Mouse (Mus musculus): ENCODE results near the gene Ptprf.

DNA sequence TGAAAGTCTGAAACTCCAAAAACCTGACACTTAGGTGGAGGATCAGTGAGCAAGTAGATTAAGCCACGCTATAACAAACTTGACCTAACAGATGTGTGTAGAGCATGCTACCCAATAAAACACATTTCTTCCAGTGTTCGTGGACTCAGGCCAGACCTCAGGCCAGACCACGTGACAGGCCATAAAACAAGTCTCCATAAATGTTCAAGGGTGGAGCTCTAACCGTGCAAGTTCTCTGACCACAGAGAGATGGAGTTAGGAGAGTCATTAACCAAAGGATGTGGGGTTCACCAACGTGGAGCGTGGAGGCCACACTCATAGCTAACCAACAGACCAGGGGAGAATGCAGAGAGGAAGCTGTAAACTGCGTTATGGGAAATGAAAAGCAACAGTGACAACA, 35.3 kb upstream of the Ptprf start:
- TF ChIP-seq TCF3 (IDR thresholded peaks at IDR 0.05; ENCODE audit: insufficient read length, low read depth) (no peak), POLR2A (IDR thresholded peaks at IDR 0.05; ENCODE audit: insufficient read length, low read depth) (no peak), POLR2AphosphoS2 (IDR thresholded peaks at IDR 0.05; ENCODE audit: insufficient read length, low read depth) (no peak), MYOG (IDR thresholded peaks at IDR 0.05; ENCODE audit: control insufficient read depth in 1 of 3, insufficient read depth in 1 of 3, insufficient read length in 2 of 3, low read depth in 2 of 3) (no peak), E2F4 (IDR thresholded peaks at IDR 0.05; ENCODE audit: insufficient read depth) (no peak), MYOD1 (IDR thresholded peaks at IDR 0.05; ENCODE audit: control insufficient read depth in 1 of 3, insufficient read length in 2 of 3, low read depth in 2 of 3) (no peak)

Data from myocyte (in vitro differentiated cells).